Mouse (Mus musculus) heart, embryonic 16.5 days (tissue): ENCODE data around the gene Tenm3. TPM values are rescaled to one million over a fixed set of nuclear protein-coding genes. Genes with fewer than 3 reads are reported as not detected.

Experiments used
- ATAC-seq: fragments of 200-750 bp; cut with Nextera tagmentation; replicated peaks from 2 replicates; pipeline ENCODE4 v1.8.0; 2017; ENCODE audit warnings: moderate number of reproducible peaks; ENCODE audit not compliant: insufficient read depth, low FRiP score; ENCODE audit errors: extremely low read depth
- H3K27ac ChIP-seq: fragments of 300-500 bp; sonication (generic); 2 replicates; pipeline ENCODE4 v1.5.1; 2014; ENCODE audit warnings: mild to moderate bottlenecking, low read length, control low read depth, moderate library complexity
- H3K27me3 ChIP-seq: fragments of 300-500 bp; sonication (generic); 2 replicates; pipeline ENCODE4 v1.6.1; 2014; ENCODE audit warnings: low read length, mixed read lengths; ENCODE audit not compliant: control insufficient read depth, insufficient read depth
- H3K36me3 ChIP-seq: fragments of 300-500 bp; sonication (generic); 2 replicates; pipeline ENCODE4 v1.6.1; 2014; ENCODE audit not compliant: control insufficient read depth, insufficient read depth
- H3K4me1 ChIP-seq: fragments of 300-500 bp; sonication (generic); 2 replicates; pipeline ENCODE4 v1.6.1; 2014; ENCODE audit warnings: low read length, mixed read lengths; ENCODE audit not compliant: control insufficient read depth, insufficient read depth
- H3K4me2 ChIP-seq: fragments of 300-500 bp; sonication (generic); 2 replicates; pipeline ENCODE4 v1.6.1; 2014; ENCODE audit warnings: low read depth, mild to moderate bottlenecking, control low read depth, low read length
- H3K4me3 ChIP-seq: fragments of 300-500 bp; sonication (generic); 2 replicates; pipeline ENCODE4 v1.5.1; 2014; ENCODE audit warnings: mild to moderate bottlenecking, control low read depth, low read length
- H3K9ac ChIP-seq: fragments of 300-500 bp; sonication (generic); 2 replicates; pipeline ENCODE4 v1.6.1; 2014; ENCODE audit warnings: low read length, control low read depth
- H3K9me3 ChIP-seq: fragments of 300-500 bp; sonication (generic); replicated peaks from 2 replicates; pipeline ENCODE4 v1.6.1; 2016; ENCODE audit warnings: low read length; ENCODE audit not compliant: control insufficient read depth
- whole genome bisulfite sequencing: fragments of 180-500 bp; shearing (Covaris S2); extraction: QIAGEN DNeasy Blood & Tissue Kit; methylation state at CpG from one replicate; pipeline ENCODE4 v1.1.7; 2014; 5-methylcytosine and 5-hydroxymethylcytosine counted together
- polyA plus RNA-seq: library from polyadenylated mRNA; unstranded; fragments of >200 nt; fragmentation: Nextera tagmentation; extraction: Ambion mirVana; gene quantifications from 2 replicates; pipeline ENCODE4 v1.2.1, GENCODE M21; 2015

Gene Tenm3
- polyA plus RNA-seq, 1 experiment from 2014 or later = 4.5 TPM

DNA sequence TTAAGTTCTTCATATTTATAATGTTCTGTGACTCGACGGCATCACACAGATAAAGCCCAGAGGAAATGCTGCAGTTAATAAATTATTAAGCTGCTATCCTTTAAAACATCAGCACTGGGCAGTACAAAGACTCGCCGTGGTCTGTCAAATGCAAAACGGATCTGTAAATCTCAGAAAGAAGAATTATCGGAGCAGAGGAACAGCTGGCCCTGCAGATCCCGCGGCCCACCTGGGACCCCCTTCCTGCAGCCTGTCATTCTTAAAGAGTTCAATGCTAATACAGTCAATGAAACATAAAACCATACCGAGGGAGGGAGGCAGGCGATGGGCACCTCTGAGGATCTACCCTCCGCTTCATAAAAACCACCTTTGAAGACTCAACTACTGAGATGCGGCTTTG is 232.6 kb downstream of the Tenm3 start:
- WGBS = 80% methylated on average over 12 of the region's 12 CpGs
- Histone ChIP-seq H3K36me3 (no peaks in the 10 kb centered on the region), H3K4me3 (no peak overlapping the region), H3K9me3 (no peaks in the 10 kb centered on the region), H3K9ac (no peak overlapping the region), H3K27me3 (no peaks in the 10 kb centered on the region), H3K27ac (no peak overlapping the region), H3K4me2 (no peak overlapping the region), H3K4me1 (no peaks in the 10 kb centered on the region)
- ATAC-seq = no peak

DNA sequence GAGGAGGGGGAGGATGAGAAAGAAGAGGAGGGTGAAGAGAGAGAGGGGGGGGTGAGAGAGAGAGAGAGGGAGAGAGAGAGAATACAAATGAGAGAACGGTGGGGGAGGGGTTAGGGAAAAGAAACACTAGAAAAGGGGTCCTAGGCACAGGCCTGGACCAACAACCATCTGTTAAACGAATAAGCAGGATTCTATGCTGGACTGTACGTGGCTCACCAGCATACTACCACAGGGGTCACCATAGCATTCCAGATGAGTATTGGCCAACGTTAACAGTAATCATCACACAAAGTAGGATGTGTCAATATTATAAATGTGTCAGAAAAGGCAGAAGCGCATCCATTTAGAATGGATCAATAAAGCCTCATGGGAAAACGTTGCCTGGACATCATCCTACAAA is 233.4 kb downstream of the Tenm3 start:
- no peak overlapping the region for H3K4me2 ChIP-seq
- no peak for ATAC-seq
- no peaks in the 10 kb centered on the region for H3K36me3 ChIP-seq
- no peaks in the 10 kb centered on the region for H3K4me1 ChIP-seq
- H3K27ac ChIP-seq = no peak overlapping the region
- 76% methylated on average over 6 of the region's 6 CpGs for WGBS
- no peaks in the 10 kb centered on the region for H3K9me3 ChIP-seq
- no peak overlapping the region for H3K4me3 ChIP-seq
- H3K9ac ChIP-seq = no peak overlapping the region
- no peaks in the 10 kb centered on the region for H3K27me3 ChIP-seq

DNA sequence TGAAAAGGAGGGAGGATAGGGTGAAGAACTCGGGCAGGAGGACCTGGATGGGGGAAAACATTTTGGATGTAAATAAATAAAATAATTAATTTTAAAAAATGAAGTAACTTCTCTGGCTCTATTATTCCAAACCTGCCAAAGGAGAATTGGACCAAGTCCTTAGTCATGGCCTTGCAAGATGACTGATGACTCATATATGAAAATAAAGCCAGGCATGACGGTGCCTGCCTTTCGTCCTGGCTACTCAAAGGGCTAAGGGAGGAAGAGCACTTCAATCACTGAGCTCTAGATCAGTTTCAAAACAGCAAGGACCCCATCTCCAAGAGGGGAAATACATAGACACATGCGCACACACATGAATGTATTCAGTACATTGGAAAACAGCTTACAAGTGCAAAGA is 234.1 kb downstream of the Tenm3 start:
- H3K4me1 ChIP-seq = no peaks in the 10 kb centered on the region
- no peak overlapping the region for H3K4me2 ChIP-seq
- H3K27me3 ChIP-seq = no peaks in the 10 kb centered on the region
- 68% methylated on average over 4 of the region's 4 CpGs for WGBS
- H3K9ac ChIP-seq = no peak overlapping the region
- no peak overlapping the region for H3K4me3 ChIP-seq
- no peaks in the 10 kb centered on the region for H3K36me3 ChIP-seq
- no peak for ATAC-seq
- H3K9me3 ChIP-seq = no peaks in the 10 kb centered on the region
- no peak overlapping the region for H3K27ac ChIP-seq

DNA sequence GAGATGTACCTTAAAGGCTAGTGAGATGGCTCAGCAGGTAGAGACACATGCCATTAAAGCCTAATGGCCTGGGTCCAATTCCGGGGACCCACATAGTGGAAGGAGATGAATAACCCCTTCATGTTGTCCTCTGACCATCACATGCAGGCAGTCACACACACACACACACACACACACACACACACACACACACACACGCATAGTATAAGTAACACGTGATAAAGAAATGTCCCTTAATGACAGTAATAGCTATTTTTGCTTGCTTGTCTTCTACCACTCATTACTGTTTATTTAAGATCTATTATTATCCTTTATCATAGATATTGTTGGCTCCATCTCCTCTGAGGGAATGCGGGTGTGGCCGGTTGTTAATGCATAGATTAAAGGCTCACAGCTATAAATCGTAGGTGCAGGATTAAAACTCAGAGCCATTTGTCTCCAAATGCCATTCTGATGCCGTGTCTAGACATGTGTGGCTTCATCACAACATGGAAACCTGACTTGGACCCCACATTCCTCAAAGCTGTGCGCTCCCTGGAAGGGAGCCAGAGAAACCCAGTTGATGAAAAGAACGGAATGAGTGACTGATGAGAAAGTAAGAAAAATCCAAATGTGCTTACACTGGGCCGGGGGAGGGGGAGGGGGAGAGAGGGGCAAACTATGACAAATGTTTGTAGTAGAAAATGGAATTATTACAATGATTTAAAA is 239.4 kb downstream of the Tenm3 start:
- no peak for ATAC-seq
- Histone ChIP-seq H3K36me3 (no peaks in the 10 kb centered on the region), H3K9ac (no peak overlapping the region), H3K27me3 (no peaks in the 10 kb centered on the region), H3K4me2 (no peak overlapping the region), H3K9me3 (no peaks in the 10 kb centered on the region), H3K4me3 (no peak overlapping the region), H3K4me1 (peaks cover 2% of the 10 kb centered on the region; the same call in 1 of the 2 replicates), H3K27ac (no peak overlapping the region)
- 65% methylated on average over 10 of the region's 10 CpGs for WGBS

GRCm38 (mm10) chr8:48603165-48603840 is 240.4 kb downstream of the Tenm3 start:
- no peak for ATAC-seq
- no peaks in the 10 kb centered on the region for H3K27me3 ChIP-seq
- WGBS = 86% methylated on average over 15 of the region's 15 CpGs
- no peak overlapping the region for H3K4me2 ChIP-seq
- no peak overlapping the region for H3K27ac ChIP-seq
- H3K4me1 ChIP-seq = peaks cover 7% of the 10 kb centered on the region; the same call in 1 of the 2 replicates
- no peaks in the 10 kb centered on the region for H3K36me3 ChIP-seq
- H3K4me3 ChIP-seq = no peak overlapping the region
- no peak overlapping the region for H3K9ac ChIP-seq
- H3K9me3 ChIP-seq = no peaks in the 10 kb centered on the region

DNA sequence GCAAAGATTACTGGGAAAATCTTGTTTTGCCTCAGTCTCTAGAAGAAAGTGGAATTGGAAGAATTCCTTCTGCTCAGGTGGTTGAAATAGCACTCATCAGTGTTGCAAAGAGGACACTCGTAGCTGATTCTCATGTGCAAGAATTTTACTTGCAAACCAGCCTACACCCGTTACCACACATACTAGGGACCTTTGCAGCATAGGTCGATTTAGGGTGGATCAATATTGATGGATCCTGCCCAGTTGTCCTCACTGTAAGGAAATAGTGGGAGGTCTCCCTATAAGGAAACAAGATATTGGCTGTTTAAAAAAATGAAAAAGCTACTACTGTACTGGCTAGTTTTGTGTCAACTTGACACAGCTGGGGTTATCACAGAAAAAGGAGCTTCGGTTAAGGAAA is 242.1 kb downstream of the Tenm3 start:
- Histone ChIP-seq H3K27ac (no peak overlapping the region), H3K4me3 (no peak overlapping the region), H3K4me1 (peaks cover 7% of the 10 kb centered on the region; the same call in 1 of the 2 replicates), H3K4me2 (no peak overlapping the region), H3K9ac (no peak overlapping the region), H3K27me3 (no peaks in the 10 kb centered on the region), H3K36me3 (no peaks in the 10 kb centered on the region), H3K9me3 (no peaks in the 10 kb centered on the region)
- no peak for ATAC-seq
- WGBS = 88% methylated on average over 4 of the region's 4 CpGs

DNA sequence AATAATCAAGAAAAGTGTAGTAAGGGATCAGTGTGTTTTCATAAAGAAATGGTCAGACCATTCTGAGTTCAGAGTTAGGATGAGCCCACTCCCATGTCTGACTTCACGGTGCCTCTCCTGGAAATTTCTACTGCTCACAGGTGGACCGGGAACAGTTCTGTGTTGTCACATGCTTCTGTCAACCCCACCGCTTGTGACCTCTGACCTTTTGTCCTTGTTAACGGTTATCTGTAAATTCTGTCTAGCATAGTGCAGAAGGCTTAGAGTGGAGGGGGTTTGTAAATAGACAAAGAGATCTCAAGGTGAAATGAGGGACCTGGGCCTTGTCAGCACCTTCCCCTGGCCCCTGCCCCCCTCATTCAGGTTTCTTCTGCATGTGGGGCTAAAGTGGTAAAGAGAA is 244.7 kb downstream of the Tenm3 start:
- Histone ChIP-seq H3K4me3 (no peak overlapping the region), H3K9ac (no peak overlapping the region), H3K4me1 (peaks cover 12% of the 10 kb centered on the region), H3K9me3 (no peaks in the 10 kb centered on the region), H3K27me3 (no peaks in the 10 kb centered on the region), H3K4me2 (no peak overlapping the region), H3K36me3 (no peaks in the 10 kb centered on the region), H3K27ac (no peak overlapping the region)
- WGBS = 44% methylated on average over 4 of the region's 4 CpGs
- no peak for ATAC-seq

- H3K4me2 ChIP-seq = peak overlapping the region; percentile 41
- H3K4me1 ChIP-seq = peaks cover 12% of the 10 kb centered on the region
- H3K9me3 ChIP-seq = no peaks in the 10 kb centered on the region
- no peaks in the 10 kb centered on the region for H3K27me3 ChIP-seq
- H3K9ac ChIP-seq = no peak overlapping the region
- no peak overlapping the region for H3K4me3 ChIP-seq
- H3K27ac ChIP-seq = no peak overlapping the region
- no peaks in the 10 kb centered on the region for H3K36me3 ChIP-seq
- WGBS = 55% methylated on average over 14 of the region's 14 CpGs
- ATAC-seq = no peak
These were observed 247.4 kb downstream of the Tenm3 start for GRCm38 (mm10) chr8:48596332-48596731.

DNA sequence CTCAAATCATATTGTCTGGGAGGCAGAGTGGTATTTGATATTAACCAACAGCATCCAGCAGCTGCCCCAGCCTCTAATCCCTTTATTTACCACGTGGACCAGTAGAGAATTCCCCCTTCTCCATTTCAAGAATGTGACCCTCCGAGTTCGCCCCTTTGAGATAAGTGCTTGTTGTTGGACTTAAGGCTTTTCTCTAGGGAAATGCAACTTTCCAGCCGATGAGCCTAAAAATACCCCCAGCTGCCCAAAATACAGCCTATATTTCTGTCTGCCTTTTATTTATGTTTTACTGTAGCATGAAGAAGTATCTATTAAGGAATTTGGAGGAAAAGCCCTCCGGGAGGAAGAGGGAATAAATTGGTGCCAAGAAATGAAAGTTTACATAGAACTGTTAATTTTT is 251.9 kb downstream of the Tenm3 start:
- H3K4me3 ChIP-seq = no peak overlapping the region
- WGBS = 20% methylated on average over 5 of the region's 5 CpGs
- ATAC-seq = no peak

More for the DNA sequence above, 251.9 kb downstream of the Tenm3 start:
- Histone ChIP-seq H3K9ac (no peak overlapping the region), H3K4me1 (peaks cover 7% of the 10 kb centered on the region), H3K36me3 (no peaks in the 10 kb centered on the region), H3K9me3 (no peaks in the 10 kb centered on the region), H3K27me3 (no peaks in the 10 kb centered on the region), H3K27ac (no peak overlapping the region), H3K4me2 (no peak overlapping the region)
